11 mouse cellular contexts compared by ENCODE assay signal in the genomic region with DNA sequence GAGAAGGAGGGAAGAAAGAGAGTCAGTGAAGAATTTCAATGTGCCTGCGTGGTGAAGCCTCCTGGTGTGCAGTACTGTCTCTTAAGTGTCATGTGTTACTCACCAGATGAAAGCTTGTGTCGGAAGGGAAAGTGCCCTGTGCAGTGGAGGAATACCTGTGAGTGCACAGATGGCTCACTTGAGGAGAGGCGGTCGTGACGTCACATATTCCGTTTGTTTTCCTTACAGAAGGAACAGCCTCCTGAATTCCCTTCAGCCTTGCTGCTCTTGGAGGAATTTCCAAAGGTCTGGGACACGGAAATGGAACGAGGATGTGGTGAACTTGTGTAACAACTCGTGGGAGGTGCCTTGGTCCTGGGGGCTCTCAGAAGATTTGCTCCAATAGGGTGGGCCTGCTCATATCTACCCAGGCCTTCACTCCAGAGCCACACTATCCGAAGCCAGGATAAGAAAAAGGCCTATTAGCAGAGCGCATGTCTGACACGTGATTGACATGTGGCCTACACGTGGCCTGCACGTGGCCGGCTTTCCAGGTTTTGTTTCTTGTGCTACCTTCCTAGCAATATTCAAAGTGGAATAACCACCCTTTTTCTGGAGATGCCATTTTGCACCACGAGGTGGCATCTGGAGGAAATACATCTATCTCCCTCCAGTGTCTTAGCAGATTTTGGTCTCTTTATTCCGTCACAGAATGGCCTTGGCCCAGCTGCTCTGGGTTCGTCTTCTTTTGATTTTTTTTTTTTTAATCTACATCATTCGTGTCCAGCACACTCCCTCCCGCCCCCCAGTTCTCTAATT.
DNase-seq lines count a peak whose midpoint lies in the region; ATAC-seq and TF ChIP-seq lines count a peak whose summit lies in the region.
"Had no signal": no experiment of that assay in that cellular context is flagged by ENCODE, and none has a peak within 500 bp of the region (broad histone marks: within the 10 kb centered on the region; RNA-seq: fewer than 3 reads in every experiment).

No protein-coding gene starts in this region.

- H3K9me3 ChIP-seq in kidney, postnatal 0 days (replicated peaks; ENCODE audit: low read length), result no peaks in the 10 kb centered on the region
- no peaks in the 10 kb centered on the region for H3K9me3 ChIP-seq in stomach, postnatal 0 days (ENCODE audit: control insufficient read depth, low read length)

- H3K9ac ChIP-seq in kidney, postnatal 0 days (ENCODE audit: low read depth, low read length), result no peak overlapping the region
- H3K9ac ChIP-seq in stomach, postnatal 0 days (ENCODE audit: low read length), result no peak overlapping the region

- peak; percentile 23 to 32 for DNase-seq in cerebellum, postnatal 10 days
- no peak for DNase-seq in cerebellum, adult 18-20 months
- DNase-seq in kidney, postnatal 0 days (ENCODE audit: low spot score), result no peak
- no peak for DNase-seq in kidney, postnatal 36 days
- peak; percentile 30 for DNase-seq in right cerebral cortex, postnatal 14 days
- DNase-seq in right cerebral cortex, postnatal 25 days, result no peak
- DNase-seq in stomach, postnatal 0 days (ENCODE audit: low spot score), result no peak
- no peak for DNase-seq in thymus, postnatal 14 days
- DNase-seq: layer of hippocampus, postnatal 36 days; liver; spleen, adult 18-20 months had no signal

- H3K27ac ChIP-seq in kidney, postnatal 0 days, result no peak overlapping the region
- H3K27ac ChIP-seq in stomach, postnatal 0 days (replicated peaks), result no peak overlapping the region

- no peak for TF ChIP-seq EP300 in stomach, postnatal 0 days (optimal IDR thresholded peaks at IDR 0.05)

- no peak overlapping the region for H3K4me3 ChIP-seq in kidney, postnatal 0 days (replicated peaks; ENCODE audit: low read depth, low read length)
- no peak overlapping the region for H3K4me3 ChIP-seq in stomach, postnatal 0 days (ENCODE audit: low read depth, low read length)

- TF ChIP-seq CTCF in kidney, postnatal 0 days (IDR thresholded peaks at IDR 0.05; ENCODE audit: low read depth), result peak; percentile 33; the same call in 1 of the 2 replicates
- TF ChIP-seq CTCF in stomach, postnatal 0 days (IDR thresholded peaks at IDR 0.05; ENCODE audit: low read depth), result peak; percentile 40

- H3K4me1 ChIP-seq in kidney, postnatal 0 days (replicated peaks; ENCODE audit: insufficient read depth, low read length), result no peaks in the 10 kb centered on the region
- H3K4me1 ChIP-seq in stomach, postnatal 0 days (replicated peaks; ENCODE audit: control insufficient read depth, insufficient read depth), result no peaks in the 10 kb centered on the region

- H3K4me2 ChIP-seq in kidney, postnatal 0 days (ENCODE audit: low read length), result no peak overlapping the region
- H3K4me2 ChIP-seq in stomach, postnatal 0 days (replicated peaks; ENCODE audit: low read depth), result no peak overlapping the region

- no peaks in the 10 kb centered on the region for H3K27me3 ChIP-seq in kidney, postnatal 0 days (ENCODE audit: insufficient read depth, low read length)
- no peaks in the 10 kb centered on the region for H3K27me3 ChIP-seq in stomach, postnatal 0 days (ENCODE audit: control insufficient read depth, insufficient read depth, low read length)

- WGBS in kidney, postnatal 0 days, result 87% methylated on average over 20 of the region's 20 CpGs
- WGBS in stomach, postnatal 0 days, result 86% methylated on average over 20 of the region's 20 CpGs

- no peaks in the 10 kb centered on the region for H3K36me3 ChIP-seq in kidney, postnatal 0 days (ENCODE audit: insufficient read depth, low read length)
- no peaks in the 10 kb centered on the region for H3K36me3 ChIP-seq in stomach, postnatal 0 days (ENCODE audit: control insufficient read depth, insufficient read depth, low read length)

- ATAC-seq in kidney, postnatal 0 days (replicated peaks; ENCODE audit: low FRiP score, low read depth), result no peak
- ATAC-seq in stomach, postnatal 0 days (ENCODE audit: low FRiP score, low TSS enrichment), result no peak

Comparison
In these comparisons a context has a peak if more than half of its experiments do, and no peak if none do; other contexts are left out.
1. DNase-seq: peak in cerebellum, postnatal 10 days (2 of 2) and right cerebral cortex, postnatal 14 days (single experiment); none in cerebellum, adult 18-20 months (0 of 2), kidney, postnatal 0 days (single experiment), kidney, postnatal 36 days (0 of 2), right cerebral cortex, postnatal 25 days (single experiment), stomach, postnatal 0 days (single experiment) and thymus, postnatal 14 days (single experiment).